Mouse (Mus musculus) E14TG2a.4 (cell line): Measurements from ENCODE around the gene Acadsb.
"Not testable (repeated sequence)": the region's sequence is repeated elsewhere in the genome, so short reads cannot be mapped to it uniquely, and the experiment has no call there.

Experiments
- CTCF ChIP-seq: conservative IDR thresholded peaks from 2 replicates; pipeline ENCODE4 v1.5.1; 2014; ENCODE audit warnings: low read length
- NANOG ChIP-seq: IDR thresholded peaks from 2 replicates; pipeline ENCODE4 v1.6.1; 2014; ENCODE audit warnings: borderline replicate concordance, low read length, mixed read lengths
- POU5F1 ChIP-seq: IDR thresholded peaks from 2 replicates; pipeline ENCODE4 v1.6.1; 2014; ENCODE audit warnings: low read length, borderline replicate concordance

DNA sequence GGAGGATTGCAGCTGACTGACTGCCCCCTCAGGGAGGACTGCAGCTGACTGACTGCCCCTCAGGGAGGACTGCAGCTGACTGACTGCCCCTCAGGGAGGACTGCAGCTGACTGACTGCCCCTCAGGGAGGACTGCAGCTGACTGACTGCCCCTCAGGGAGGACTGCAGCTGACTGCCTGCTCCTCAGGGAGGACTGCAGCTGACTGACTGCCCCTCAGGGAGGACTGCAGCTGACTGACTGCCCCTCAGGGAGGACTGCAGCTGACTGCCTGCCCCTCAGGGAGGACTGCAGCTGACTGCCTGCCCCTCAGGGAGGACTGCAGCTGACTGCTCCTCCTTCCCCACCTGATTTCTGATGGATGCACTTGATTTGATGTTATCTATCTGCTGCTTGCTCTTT lies 6.3 kb downstream of the Acadsb start:
- TF ChIP-seq CTCF, NANOG, POU5F1: not testable (repeated sequence)
